Mouse (Mus musculus): ENCODE measurements around the gene Gm21973. TPM values are rescaled to one million over a fixed set of nuclear protein-coding genes. Genes with fewer than 3 reads are reported as not detected.

Gm21973 gene
- total and polyA plus RNA-seq, 3 experiments = not detected

DNA sequence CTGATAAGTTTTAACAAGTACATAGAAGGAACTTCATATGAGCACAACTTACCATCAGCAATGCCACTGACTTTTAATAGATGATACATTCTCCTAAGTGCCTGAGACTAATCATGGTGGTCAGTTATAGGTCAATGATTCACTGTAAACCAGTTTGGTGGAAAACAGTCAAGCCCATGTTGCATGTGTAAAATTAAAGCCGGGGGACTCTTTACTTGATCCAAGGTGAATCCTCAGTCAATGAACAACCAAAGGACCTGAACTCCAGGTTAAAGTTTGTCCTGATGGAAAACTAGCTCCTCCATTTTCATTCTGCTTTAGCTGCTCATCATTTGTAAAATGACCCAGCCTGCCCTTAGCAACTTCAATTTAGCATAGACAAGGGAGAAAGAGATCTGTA lies 7.4 kb downstream of the Gm21973 start:
- no peaks in the 10 kb centered on the region for H3K4me1 ChIP-seq (ENCODE audit: control insufficient read depth, insufficient read depth, low read length)
- 97% methylated on average over 1 of the region's 1 CpGs for WGBS

GRCm38 (mm10) chr15:10338606-10339005 lies 13.4 kb downstream of the Gm21973 start:
- Histone ChIP-seq H3K9ac (ENCODE audit: low read depth, low read length) (no peak overlapping the region), H3K27me3 (ENCODE audit: control insufficient read depth, insufficient read depth, low read length) (no peaks in the 10 kb centered on the region), H3K79me2 (replicated peaks; ENCODE audit: control insufficient read depth, insufficient read depth, low read length) (no peaks in the 10 kb centered on the region), H3K27ac (no peak overlapping the region), H3K4me1 (ENCODE audit: control insufficient read depth, insufficient read depth, low read length) (no peaks in the 10 kb centered on the region), H3K4me3 (no peak overlapping the region), H3K36me3 (ENCODE audit: control insufficient read depth, insufficient read depth, low read length) (no peaks in the 10 kb centered on the region)
- TF ChIP-seq POLR2A (IDR thresholded peaks at IDR 0.05; ENCODE audit: insufficient read depth, low read depth, low read length) = no peak
- no peak for TF ChIP-seq CTCF (IDR thresholded peaks at IDR 0.05)
- no peak for TF ChIP-seq EP300 (IDR thresholded peaks at IDR 0.05; ENCODE audit: insufficient read depth, low read depth, low read length)
- WGBS = 55% methylated on average over 3 of the region's 3 CpGs
- peak in 1 of 2 experiments; percentile 6 for DNase-seq
- intact Hi-C loops (cut with DNase I) = no loop called here

More for the DNA sequence above, 7.4 kb downstream of the Gm21973 start:
- H3K4me3 ChIP-seq = no peak overlapping the region
- H3K36me3 ChIP-seq (ENCODE audit: control insufficient read depth, insufficient read depth, low read length) = no peaks in the 10 kb centered on the region
- no peaks in the 10 kb centered on the region for H3K27me3 ChIP-seq (ENCODE audit: control insufficient read depth, insufficient read depth, low read length)
- DNase-seq = no peak
- H3K9ac ChIP-seq (ENCODE audit: low read depth, low read length) = no peak overlapping the region
- H3K27ac ChIP-seq = no peak overlapping the region
- TF ChIP-seq POLR2A (IDR thresholded peaks at IDR 0.05; ENCODE audit: insufficient read depth, low read depth, low read length) (no peak), EP300 (IDR thresholded peaks at IDR 0.05; ENCODE audit: insufficient read depth, low read depth, low read length) (no peak), CTCF (IDR thresholded peaks at IDR 0.05) (no peak)
- no peaks in the 10 kb centered on the region for H3K79me2 ChIP-seq (replicated peaks; ENCODE audit: control insufficient read depth, insufficient read depth, low read length)
- intact Hi-C loops (cut with DNase I) = no loop called here

GRCm38 (mm10) chr15:10347044-10347443 lies 21.9 kb downstream of the Gm21973 start:
- Histone ChIP-seq H3K27ac (no peak overlapping the region), H3K27me3 (ENCODE audit: control insufficient read depth, insufficient read depth, low read length) (no peaks in the 10 kb centered on the region), H3K36me3 (ENCODE audit: control insufficient read depth, insufficient read depth, low read length) (no peaks in the 10 kb centered on the region), H3K79me2 (replicated peaks; ENCODE audit: control insufficient read depth, insufficient read depth, low read length) (no peaks in the 10 kb centered on the region), H3K4me3 (no peak overlapping the region), H3K9ac (ENCODE audit: low read depth, low read length) (no peak overlapping the region), H3K4me1 (ENCODE audit: control insufficient read depth, insufficient read depth, low read length) (no peaks in the 10 kb centered on the region)
- intact Hi-C loops (cut with DNase I) = no loop called here
- TF ChIP-seq CTCF (IDR thresholded peaks at IDR 0.05) (no peak), EP300 (IDR thresholded peaks at IDR 0.05; ENCODE audit: insufficient read depth, low read depth, low read length) (no peak), POLR2A (IDR thresholded peaks at IDR 0.05; ENCODE audit: insufficient read depth, low read depth, low read length) (no peak)
- WGBS = 90% methylated on average over 6 of the region's 6 CpGs
- no peak for DNase-seq

GRCm38 (mm10) chr15:10358039-10358948 lies 33.1 kb downstream of the Gm21973 start, which contains the start of gene Agxt2:
Gene Agxt2 (plus strand): TSS chr15:10358532.
- WGBS = 63% methylated on average over 9 of the region's 9 CpGs

DNA sequence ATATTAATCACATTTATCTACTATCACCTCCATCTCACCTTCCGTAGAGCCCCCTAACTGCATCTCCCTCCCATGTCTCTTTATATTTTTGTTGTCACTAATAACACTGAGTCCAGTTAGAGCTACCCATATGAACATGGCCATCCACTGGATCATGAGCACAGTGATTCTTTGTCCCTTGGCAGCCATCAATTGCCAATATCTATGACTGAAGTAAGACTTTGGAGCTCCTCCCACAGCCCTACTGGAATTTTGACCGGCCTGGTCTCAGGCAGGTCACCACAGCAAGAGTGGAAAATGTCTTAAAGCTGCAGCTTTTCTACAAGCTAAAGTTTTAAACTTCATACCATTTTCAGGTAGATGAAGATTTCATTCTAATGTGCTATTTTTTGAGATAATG lies 41.2 kb downstream of the Gm21973 start:
- Histone ChIP-seq H3K27me3 (ENCODE audit: control insufficient read depth, insufficient read depth, low read length) (no peaks in the 10 kb centered on the region), H3K79me2 (replicated peaks; ENCODE audit: control insufficient read depth, insufficient read depth, low read length) (no peaks in the 10 kb centered on the region), H3K4me3 (no peak overlapping the region), H3K4me1 (ENCODE audit: control insufficient read depth, insufficient read depth, low read length) (no peaks in the 10 kb centered on the region), H3K9ac (ENCODE audit: low read depth, low read length) (no peak overlapping the region), H3K27ac (no peak overlapping the region), H3K36me3 (ENCODE audit: control insufficient read depth, insufficient read depth, low read length) (no peaks in the 10 kb centered on the region)
- TF ChIP-seq CTCF (IDR thresholded peaks at IDR 0.05) = no peak
- no peak for TF ChIP-seq EP300 (IDR thresholded peaks at IDR 0.05; ENCODE audit: insufficient read depth, low read depth, low read length)
- TF ChIP-seq POLR2A (IDR thresholded peaks at IDR 0.05; ENCODE audit: insufficient read depth, low read depth, low read length) = no peak
- 78% methylated on average over 2 of the region's 2 CpGs for WGBS
- intact Hi-C loops (cut with DNase I) = no loop called here
- no peak for DNase-seq

More at GRCm38 (mm10) chr15:10358039-10358948, 33.1 kb downstream of the Gm21973 start, which contains the start of gene Agxt2:
- no peak for DNase-seq
- intact Hi-C loops (cut with DNase I) = no loop called here
- Histone ChIP-seq H3K27me3 (ENCODE audit: control insufficient read depth, insufficient read depth, low read length) (no peaks in the 10 kb centered on the region), H3K9ac (ENCODE audit: low read depth, low read length) (no peak within 1 kb of the TSS), H3K27ac (no peak within 1 kb of the TSS), H3K36me3 (ENCODE audit: control insufficient read depth, insufficient read depth, low read length) (no peaks in the 10 kb centered on the region), H3K4me3 (no peak within 1 kb of the TSS), H3K79me2 (replicated peaks; ENCODE audit: control insufficient read depth, insufficient read depth, low read length) (no peaks in the 10 kb centered on the region), H3K4me1 (ENCODE audit: control insufficient read depth, insufficient read depth, low read length) (no peaks in the 10 kb centered on the region)
- TF ChIP-seq EP300 (IDR thresholded peaks at IDR 0.05; ENCODE audit: insufficient read depth, low read depth, low read length) (no peak), POLR2A (IDR thresholded peaks at IDR 0.05; ENCODE audit: insufficient read depth, low read depth, low read length) (no peak), CTCF (IDR thresholded peaks at IDR 0.05) (no peak)

DNA sequence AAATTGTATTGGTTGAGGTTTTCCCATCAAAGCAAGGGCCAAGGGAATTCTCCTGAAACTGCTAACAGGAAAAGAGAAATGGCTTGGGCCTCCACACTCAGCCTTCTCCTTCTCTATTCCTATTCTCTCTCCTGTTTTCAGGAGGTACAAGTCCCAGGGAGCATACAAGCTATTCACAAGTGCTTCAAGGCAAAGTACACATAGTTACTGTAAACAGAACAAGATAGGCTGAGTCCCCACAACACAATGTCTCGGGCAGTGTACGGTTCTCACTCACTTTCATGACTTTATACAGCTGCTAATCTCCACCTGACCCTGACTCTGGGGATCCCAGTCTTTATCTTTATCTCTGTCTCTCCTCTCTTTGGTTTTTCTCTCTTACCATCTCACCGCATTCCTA lies 50.2 kb downstream of the Gm21973 start:
- no peak overlapping the region for H3K4me3 ChIP-seq
- H3K27ac ChIP-seq = no peak overlapping the region
- H3K27me3 ChIP-seq (ENCODE audit: control insufficient read depth, insufficient read depth, low read length) = no peaks in the 10 kb centered on the region
- intact Hi-C loops (cut with DNase I) = no loop called here
- H3K4me1 ChIP-seq (ENCODE audit: control insufficient read depth, insufficient read depth, low read length) = no peaks in the 10 kb centered on the region
- TF ChIP-seq POLR2A (IDR thresholded peaks at IDR 0.05; ENCODE audit: insufficient read depth, low read depth, low read length) (no peak), CTCF (IDR thresholded peaks at IDR 0.05) (no peak), EP300 (IDR thresholded peaks at IDR 0.05; ENCODE audit: insufficient read depth, low read depth, low read length) (no peak)
- 33% methylated on average over 3 of the region's 3 CpGs for WGBS
- no peak for DNase-seq
- H3K79me2 ChIP-seq (replicated peaks; ENCODE audit: control insufficient read depth, insufficient read depth, low read length) = no peaks in the 10 kb centered on the region
- no peak overlapping the region for H3K9ac ChIP-seq (ENCODE audit: low read depth, low read length)
- no peaks in the 10 kb centered on the region for H3K36me3 ChIP-seq (ENCODE audit: control insufficient read depth, insufficient read depth, low read length)

All from heart, adult 2 months (tissue).